Mouse (Mus musculus) embryonic stem cell, embryonic (primary cell): ENCODE data around the gene Pigt.

Source experiments
- CTCF ChIA-PET, 4 experiments: fragments of 300-600 bp in 2 of 4; fragments of 350-600 bp in 2 of 4; sonication (Branson Sonifier 250); formaldehyde crosslinking; loops; one replicate each; lab custom pipeline; 2022; ENCODE audit warnings: inconsistent platforms in 2 of 4; lab: Charles Lee
- POLR2A ChIA-PET, 4 experiments: fragments of 300-600 bp in 2 of 4; fragments of 350-600 bp in 2 of 4; sonication (Branson Sonifier 250); formaldehyde crosslinking; loops; one replicate each; lab custom pipeline; 2022; ENCODE audit warnings: antibody characterized with exemption in 4 of 4, inconsistent platforms in 1 of 4; lab: Charles Lee

Gene Pigt

DNA sequence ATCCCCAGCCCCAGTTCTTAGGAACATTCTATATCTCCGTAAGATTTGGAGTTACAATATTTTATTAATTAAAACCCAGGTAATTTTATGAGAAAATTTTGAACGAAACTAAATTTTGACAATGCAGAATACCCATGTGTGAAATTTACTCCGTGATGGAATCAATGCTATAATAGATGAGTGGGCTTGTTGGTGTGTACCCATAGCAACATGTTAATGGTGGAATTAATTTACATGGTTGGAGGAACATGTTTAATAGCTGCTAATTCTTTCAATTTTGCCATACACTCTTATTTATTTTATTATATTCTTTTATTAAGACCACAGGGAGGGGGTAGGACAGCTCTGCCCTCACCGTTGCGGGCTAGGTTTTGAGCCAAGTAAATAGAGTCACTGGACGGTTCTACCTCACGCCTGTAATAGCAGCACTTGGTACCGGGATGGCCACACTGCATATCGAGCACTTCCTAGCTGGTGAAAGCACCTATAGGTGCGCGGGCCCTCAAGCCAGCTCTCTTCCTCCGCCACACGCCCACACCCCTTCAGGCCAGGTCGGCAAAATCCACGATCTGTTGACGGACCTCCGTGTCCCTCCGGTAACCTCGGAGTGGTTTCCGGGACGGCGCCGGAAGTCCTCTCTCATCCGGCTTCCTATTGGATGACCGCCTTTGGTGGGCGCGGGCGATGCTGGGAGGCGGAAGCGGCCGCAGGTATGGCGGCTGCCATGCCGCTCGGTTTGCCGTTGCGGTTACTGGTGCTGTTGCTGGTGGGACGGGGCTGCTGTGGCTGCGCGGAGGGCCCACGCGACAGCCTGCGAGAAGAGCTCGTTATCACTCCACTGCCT lies at the start of gene Pigt:
TSS of gene Pigt (plus strand) at position 674 of the 844 bp plus-strand sequence.
- ChIA-PET CTCF (interaction anchor here in 3 of 4 experiments (0.5 to 1.7 kb wide), 4 partner anchors 10 to 107 kb away, joined by 3 to 11 read pairs (median 4); no protein-coding TSS in a partner anchor), POLR2A (interaction anchor here (0.6 to 2.9 kb wide), 28 partner anchors 10 to 426 kb away, joined by 3 to 20 read pairs (median 4); partner anchors contain the start of genes Gm20458 (in 2 of the 4), Sdc4 (in 1 of the 4), Stk4 (in 1 of the 4) and Sys1 (in 1 of the 4))

DNA sequence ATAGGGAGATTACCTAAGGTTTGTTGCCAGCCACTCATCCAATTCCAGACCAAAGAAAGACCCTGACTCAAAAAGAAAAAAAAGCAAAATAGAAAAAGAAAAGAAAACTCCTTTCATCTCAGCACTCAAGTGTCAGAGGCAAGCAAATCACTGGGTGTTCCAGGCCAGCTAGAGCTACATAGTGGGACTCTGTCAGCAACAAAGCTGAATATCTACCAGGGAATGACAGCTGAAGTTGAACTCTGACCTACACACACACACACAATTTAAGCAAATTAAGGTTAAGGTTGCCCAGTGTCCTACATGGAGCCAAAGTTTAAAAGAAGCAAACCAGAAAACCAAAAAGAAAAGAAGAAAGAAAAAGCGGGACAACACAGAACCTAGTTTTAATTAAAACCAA lies 49.2 kb upstream of the Pigt start:
- CTCF ChIA-PET: no interaction called here
- POLR2A ChIA-PET: interaction anchor here in 2 of 4 experiments (0.6 to 36.5 kb wide), 7 partner anchors 8 to 62 kb away, joined by 3 to 985 read pairs (median 4); partner anchors contain the start of genes Gm20458 (in 2 of the 2) and Sys1 (in 1 of the 2)

DNA sequence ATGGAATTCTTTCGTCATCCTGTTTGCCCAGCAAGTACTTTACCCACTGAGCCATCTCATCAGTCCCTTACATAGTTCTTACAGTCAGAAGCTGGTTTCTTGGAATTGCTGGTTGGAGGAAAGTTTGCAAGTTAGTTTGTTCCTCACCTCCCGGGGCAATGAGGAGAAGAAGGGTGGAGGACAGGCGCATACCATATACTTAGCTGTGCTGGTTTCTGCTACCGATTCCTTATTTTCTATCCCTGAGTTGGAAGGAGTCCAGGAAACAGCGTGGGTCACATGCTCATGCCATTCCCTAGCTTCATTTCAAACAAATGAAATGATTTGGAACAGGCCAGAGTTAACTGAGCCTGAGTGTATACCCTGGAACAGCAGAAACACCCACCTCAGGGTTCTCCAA lies 48.4 kb upstream of the Pigt start:
- POLR2A ChIA-PET: interaction anchor here (0.6 to 36.5 kb wide), 9 partner anchors 6 to 408 kb away, joined by 3 to 985 read pairs (median 4); partner anchors contain the start of genes Sdc4 (in 2 of the 4), Gm20458 (in 1 of the 4) and Pltp (in 1 of the 4)
- CTCF ChIA-PET: interaction anchor here in 2 of 4 experiments (0.5 to 0.9 kb wide), 3 partner anchors 12 to 320 kb away, joined by 3 to 4 read pairs (median 3); partner anchors contain the start of gene Gm20458 (in 1 of the 2)

DNA sequence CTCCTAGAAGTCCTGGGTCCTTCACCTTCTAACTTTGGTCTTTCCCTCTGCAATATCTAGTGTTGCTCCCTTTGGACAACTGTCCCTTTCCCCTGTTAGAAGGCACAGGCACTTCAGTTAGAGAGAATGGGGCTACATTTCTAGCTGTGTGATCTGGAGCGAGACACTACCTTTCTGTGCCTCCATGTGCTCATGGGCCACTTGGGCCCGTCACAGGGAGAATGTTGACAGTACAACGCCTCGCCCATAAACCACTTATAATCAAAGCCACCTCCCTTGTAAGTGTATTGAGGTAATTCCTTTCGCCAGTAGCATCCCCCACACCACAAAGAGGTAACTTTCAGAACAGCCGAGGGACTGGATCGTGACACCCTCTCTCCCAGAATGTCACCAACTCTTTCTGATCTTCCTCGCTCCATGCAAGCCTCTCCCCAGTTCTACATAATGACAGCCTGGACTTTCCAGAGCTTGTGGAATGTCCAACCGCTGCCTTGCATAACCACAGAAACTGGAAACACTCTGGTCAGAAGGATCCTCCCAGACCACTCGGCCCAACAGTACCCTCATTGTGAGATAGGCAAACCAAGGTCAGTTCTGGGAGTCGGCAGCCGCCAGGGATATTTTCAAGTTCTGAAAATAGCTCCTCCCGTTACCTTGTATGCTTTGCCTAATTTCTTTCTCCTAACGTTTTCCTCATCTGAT lies 47.8 kb upstream of the Pigt start:
- POLR2A ChIA-PET: interaction anchor here in 3 of 4 experiments (0.7 to 36.5 kb wide), 9 partner anchors 7 to 408 kb away, joined by 3 to 985 read pairs (median 9); partner anchors contain the start of genes Gm20458 (in 2 of the 3), Sdc4 (in 2 of the 3) and Pltp (in 1 of the 3)
- CTCF ChIA-PET: interaction anchor here in 2 of 4 experiments (0.7 to 1.2 kb wide), 3 partner anchors 12 to 81 kb away, joined by 3 to 4 read pairs (median 3); partner anchors contain the start of gene Gm20458 (in 1 of the 2)

DNA sequence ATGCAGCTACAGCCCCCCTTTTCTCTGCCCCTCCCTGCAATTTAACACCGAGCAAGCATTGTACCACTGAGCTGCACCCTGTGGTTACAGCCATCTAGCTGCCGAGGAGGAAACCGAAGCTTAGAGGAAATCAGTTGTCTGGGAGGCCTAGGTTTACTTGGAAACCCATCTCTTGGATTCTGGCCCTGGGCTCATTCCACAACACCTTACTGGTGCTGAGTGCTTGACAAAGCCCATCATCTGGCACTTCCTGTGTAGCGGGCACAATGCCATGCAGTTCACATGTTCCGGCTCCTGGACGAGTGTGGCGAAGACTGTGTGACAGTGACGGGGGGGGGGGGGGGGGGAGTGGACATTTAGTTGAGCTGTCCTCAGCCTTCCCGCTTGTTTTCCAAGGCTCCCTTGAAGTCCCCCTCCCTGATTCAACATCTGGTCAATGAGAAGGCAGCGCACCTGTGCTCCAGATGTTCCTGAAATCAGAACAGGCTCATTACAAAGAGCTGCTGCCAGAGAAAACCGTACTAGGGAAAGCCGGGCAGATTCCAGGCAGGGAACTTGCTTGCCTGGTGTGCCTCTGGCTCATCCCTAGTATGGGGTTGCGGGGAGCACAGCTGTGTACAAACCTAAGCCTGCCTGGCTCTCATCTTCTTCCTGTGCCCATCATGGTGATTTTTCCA lies 45.2 kb upstream of the Pigt start:
- CTCF ChIA-PET: interaction anchor here in 3 of 4 experiments (0.6 to 2.2 kb wide), 13 partner anchors 8 to 274 kb away, joined by 3 to 7 read pairs (median 4); partner anchors contain the start of gene Gm20458 (in 2 of the 3)
- POLR2A ChIA-PET: interaction anchor here (0.6 to 36.5 kb wide), 21 partner anchors 8 to 89 kb away, joined by 3 to 985 read pairs (median 5); partner anchors contain the start of genes Gm20458 (in 3 of the 4) and Sdc4 (in 3 of the 4)

DNA sequence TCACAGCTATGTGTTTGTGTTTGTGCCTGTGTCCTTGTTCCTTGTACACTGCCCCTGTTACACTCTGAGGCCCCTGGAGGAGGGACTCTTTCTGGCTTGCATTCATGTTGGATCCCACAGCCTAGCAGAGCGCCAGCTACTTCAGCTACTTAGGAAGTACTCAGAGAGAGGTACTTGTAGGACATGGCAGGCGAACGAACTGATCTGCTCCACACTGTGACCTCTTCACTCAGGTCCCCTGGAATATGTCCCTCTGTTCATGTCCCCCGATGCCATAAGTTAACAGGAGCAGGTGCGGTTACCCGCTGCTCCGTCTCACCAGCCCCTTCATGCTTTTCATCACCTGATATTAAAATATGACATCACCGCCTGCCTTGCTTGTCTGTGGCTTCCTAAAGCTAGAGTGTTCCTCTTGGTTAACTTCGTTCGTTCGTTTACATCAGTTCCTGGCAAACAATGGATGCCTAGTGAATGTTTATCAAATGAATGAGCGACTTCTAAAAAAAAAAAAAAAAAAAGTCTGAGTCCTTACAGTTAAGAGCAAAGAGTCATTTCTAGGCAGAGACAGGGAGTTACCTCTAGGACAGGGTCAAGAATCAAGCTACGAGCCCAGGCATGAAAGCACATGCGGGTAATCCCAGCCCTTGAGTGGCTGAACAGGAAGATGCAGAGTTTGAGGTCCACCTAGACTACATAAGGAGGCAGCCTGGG lies 44.1 kb upstream of the Pigt start:
- ChIA-PET POLR2A (interaction anchor here (0.7 to 36.5 kb wide), 14 partner anchors 7 to 88 kb away, joined by 3 to 985 read pairs (median 6); partner anchors contain the start of genes Sdc4 (in 3 of the 4) and Gm20458 (in 2 of the 4)), CTCF (interaction anchor here in 3 of 4 experiments (0.6 to 2.2 kb wide), 5 partner anchors 7 to 63 kb away, joined by 3 to 15 read pairs (median 3); partner anchors contain the start of gene Gm20458 (in 1 of the 3))

DNA sequence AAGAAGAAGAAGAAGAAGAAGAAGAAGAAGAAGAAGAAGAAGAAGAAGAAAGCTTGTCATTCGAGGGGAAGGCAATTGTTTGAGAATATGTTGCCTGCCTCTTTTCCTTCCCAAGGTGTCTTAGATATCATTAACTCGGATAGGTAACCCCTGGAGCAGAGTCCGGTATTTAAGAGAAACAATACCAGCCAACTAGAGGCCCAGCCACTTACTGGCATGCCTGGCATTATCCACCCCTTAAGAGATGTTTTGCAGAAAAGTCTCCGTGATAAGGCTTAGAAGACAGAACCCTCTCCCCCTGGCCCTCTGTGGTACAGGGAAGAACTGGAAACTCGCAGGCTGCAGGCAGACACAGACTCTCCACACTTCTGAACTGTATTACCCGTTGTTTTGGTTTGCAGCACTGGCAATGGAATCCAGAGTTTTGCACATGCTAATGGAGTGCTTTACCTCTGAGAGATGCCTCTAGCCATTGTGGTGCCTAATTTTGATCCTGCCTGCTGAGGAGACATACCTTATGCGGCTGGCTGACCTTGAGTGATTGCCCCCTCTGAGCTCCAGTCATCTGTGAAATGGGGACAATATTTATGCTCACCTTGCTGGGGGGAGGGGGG lies 43.3 kb upstream of the Pigt start:
- ChIA-PET POLR2A (interaction anchor here (0.6 to 36.5 kb wide), 13 partner anchors 8 to 765 kb away, joined by 3 to 985 read pairs (median 5); partner anchors contain the start of genes Sdc4 (in 3 of the 4) and Wfdc10 (in 1 of the 4)), CTCF (interaction anchor here in 3 of 4 experiments (0.6 to 1.4 kb wide), 4 partner anchors 11 to 64 kb away, joined by 3 read pairs; no protein-coding TSS in a partner anchor)

DNA sequence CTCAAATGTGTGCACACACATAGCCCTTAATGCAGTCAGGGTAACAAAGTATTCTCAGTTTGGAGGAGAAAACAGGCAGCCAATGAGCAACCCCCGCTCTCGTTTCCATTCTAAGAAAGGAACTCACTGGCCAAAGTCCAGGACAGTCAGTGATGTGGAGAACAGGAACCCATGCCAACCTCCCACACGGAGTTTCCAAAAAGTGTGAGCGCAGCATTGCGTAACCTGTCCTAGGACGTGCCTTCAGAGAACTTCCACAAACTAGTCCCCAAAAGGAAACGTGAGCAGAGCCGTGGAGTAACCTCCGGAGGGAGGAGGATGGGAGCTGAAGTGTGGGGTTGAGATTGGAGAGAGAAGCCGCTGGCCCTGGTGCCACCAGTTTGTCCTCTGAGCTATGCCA lies 42.5 kb upstream of the Pigt start:
- POLR2A ChIA-PET: interaction anchor here (0.7 to 36.5 kb wide), 16 partner anchors 9 to 370 kb away, joined by 3 to 985 read pairs (median 8); partner anchors contain the start of genes Sdc4 (in 3 of the 4) and Zswim1 (in 1 of the 4)
- CTCF ChIA-PET: interaction anchor here in 3 of 4 experiments (0.6 to 2.6 kb wide), 8 partner anchors 15 to 105 kb away, joined by 3 to 13 read pairs (median 3); no protein-coding TSS in a partner anchor

DNA sequence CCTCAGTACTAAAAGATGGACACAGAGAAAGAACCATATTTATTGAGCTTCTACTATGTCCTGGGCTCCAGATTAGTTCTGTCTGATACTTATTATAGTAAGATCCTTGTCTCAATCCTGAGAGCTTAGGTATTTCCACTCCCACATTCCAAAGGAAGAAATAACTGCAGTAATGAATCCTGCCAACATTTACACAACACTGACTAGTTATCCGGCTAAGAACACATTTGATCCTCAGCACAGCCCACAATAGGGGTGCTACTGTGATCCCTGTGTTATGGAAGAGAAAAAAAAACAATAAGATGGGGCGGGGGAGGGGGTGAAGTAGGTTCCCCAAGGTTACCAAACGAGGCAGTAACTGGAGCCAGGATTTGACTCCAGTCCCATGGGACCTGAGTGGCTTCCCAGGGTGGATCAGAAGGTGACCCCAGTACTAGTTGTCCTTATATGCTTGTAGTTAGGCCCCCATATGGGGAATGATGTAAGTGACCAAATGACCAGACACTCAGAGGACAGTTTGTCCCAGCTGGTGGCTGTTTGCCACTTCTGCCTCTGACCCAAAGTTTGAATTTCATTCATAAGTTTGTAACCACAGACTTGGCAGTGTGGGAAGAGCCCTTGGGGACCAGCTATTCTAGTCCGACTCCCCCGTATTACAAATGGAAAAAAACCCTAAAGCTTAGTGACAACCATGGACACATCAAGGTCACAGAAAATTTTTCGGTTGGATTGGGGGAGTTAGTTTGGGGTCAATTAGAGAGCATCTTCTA lies 41.7 kb upstream of the Pigt start:
- POLR2A ChIA-PET: interaction anchor here (0.6 to 36.5 kb wide), 29 partner anchors 8 to 404 kb away, joined by 3 to 985 read pairs (median 4); partner anchors contain the start of genes Sdc4 (in 3 of the 4), Trp53tg5 (in 1 of the 4) and Zswim1 (in 1 of the 4)
- CTCF ChIA-PET: interaction anchor here in 3 of 4 experiments (0.5 to 2.6 kb wide), 14 partner anchors 13 to 126 kb away, joined by 3 to 14 read pairs (median 4); no protein-coding TSS in a partner anchor

DNA sequence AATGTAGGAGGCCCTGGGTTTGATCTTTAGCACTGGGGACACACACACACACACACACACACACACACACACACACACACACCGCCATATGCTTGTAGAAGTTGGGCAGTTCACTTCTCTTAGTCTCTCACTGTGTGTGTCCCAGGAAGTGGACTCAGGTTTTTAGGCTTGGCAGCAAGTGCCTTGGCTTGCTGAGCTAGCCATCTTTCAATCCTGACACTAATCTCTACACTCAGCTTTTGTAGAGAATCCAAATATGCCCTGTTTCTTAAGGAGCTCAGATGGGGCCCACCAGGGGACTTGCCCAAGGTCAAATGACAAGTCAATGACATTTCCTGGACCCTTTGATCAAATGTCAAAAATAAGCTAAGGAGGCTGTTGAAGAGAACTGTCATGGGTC lies 40.9 kb upstream of the Pigt start:
- POLR2A ChIA-PET: interaction anchor here (0.5 to 36.5 kb wide), 40 partner anchors 7 to 1353 kb away, joined by 3 to 985 read pairs (median 4); partner anchors contain the start of genes Sdc4 (in 3 of the 4), Matn4 (in 1 of the 4), Pigt (in 1 of the 4) and Trp53tg5 (in 1 of the 4)
- CTCF ChIA-PET: interaction anchor here (0.5 to 2.6 kb wide), 15 partner anchors 12 to 127 kb away, joined by 3 to 14 read pairs (median 4); partner anchors contain the start of gene Sdc4 (in 2 of the 4)

DNA sequence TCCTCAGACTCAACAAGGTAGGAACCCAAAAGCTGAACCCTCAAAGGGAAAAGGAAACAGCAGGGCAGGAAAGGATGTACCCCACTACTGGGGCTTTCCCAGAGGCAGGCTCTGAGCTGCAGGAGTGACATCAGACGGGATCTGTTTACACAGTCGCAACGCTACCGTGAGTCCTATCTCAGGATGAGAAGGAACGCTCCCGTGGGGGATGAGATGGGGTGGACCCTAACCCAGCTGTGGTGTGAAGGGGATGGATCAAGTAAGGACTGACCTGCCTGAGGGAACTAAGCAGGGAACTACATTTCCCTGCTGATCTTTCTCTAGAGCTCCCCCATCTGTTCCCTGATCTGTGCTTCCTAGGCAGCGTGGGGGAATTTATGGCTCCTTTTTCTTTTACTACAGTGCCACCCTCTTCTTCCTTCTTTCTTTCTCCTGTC lies 40.4 kb upstream of the Pigt start, which contains the start of gene Sys1:
TSS of gene Sys1 (plus strand) at position 101 of the 437 bp plus-strand sequence.
- ChIA-PET POLR2A (interaction anchor here (0.5 to 36.5 kb wide), 34 partner anchors 10 to 1352 kb away, joined by 3 to 985 read pairs (median 4); partner anchors contain the start of genes Sdc4 (in 3 of the 4), Matn4 (in 1 of the 4), Pigt (in 1 of the 4) and Trp53tg5 (in 1 of the 4)), CTCF (interaction anchor here (0.6 to 2.6 kb wide), 14 partner anchors 13 to 67 kb away, joined by 3 to 13 read pairs (median 4); partner anchors contain the start of gene Sdc4 (in 2 of the 4))

DNA sequence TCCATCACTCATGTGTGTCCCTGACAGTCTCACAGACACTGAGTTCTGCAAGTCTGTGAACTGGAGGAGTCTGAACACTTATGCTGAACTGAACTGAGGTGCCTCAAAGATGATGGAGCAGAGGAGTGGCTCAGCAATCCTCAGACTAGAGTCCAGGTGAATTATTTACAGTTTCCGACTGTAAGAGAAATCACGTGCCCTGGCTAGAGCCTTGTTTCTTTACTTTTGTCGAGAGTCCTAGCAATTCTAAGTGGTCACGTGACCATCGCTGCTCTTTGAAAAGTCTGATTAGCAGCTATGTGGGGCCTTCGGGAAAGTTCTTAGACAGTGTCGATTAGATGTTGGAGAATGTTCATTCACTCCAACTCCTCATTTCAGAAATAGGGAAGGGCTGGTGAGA lies 39.4 kb upstream of the Pigt start:
- ChIA-PET POLR2A (interaction anchor here (0.5 to 36.5 kb wide), 20 partner anchors 9 to 745 kb away, joined by 3 to 985 read pairs (median 4); partner anchors contain the start of genes Sdc4 (in 2 of the 4) and Dbndd2 (in 1 of the 4)), CTCF (interaction anchor here (0.6 to 1.6 kb wide), 9 partner anchors 12 to 68 kb away, joined by 3 to 9 read pairs (median 4); no protein-coding TSS in a partner anchor)

DNA sequence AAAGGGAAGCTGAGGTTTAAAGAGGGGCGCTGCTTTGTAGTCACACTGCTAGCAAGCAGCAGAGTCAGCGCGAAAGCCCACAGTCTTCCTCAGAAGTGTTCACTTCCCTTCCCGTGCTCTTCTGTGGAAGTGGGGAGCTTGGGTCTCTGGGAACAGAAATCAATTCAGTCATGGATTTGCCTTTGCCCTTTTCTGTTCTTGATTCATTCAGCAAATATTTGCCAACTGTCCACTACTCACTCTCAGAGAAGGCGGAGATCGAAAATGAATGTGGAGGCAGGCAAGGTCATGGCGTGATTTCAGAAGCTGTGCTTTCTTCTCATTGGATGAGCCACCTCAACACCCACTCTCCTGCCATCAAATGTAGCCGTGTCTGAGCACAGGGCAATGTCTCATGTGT lies 38.8 kb upstream of the Pigt start:
- POLR2A ChIA-PET: interaction anchor here (0.5 to 36.5 kb wide), 17 partner anchors 8 to 746 kb away, joined by 3 to 985 read pairs (median 5); partner anchors contain the start of genes Sdc4 (in 2 of the 4) and Dbndd2 (in 1 of the 4)
- CTCF ChIA-PET: interaction anchor here (0.5 to 1.6 kb wide), 12 partner anchors 12 to 69 kb away, joined by 3 to 9 read pairs (median 4); no protein-coding TSS in a partner anchor
